Mouse (Mus musculus) left cerebral cortex, postnatal 14 days (tissue): ENCODE measurements at regions not wholly inside any gene's neighbourhood (a gene's known extent, or its start where the extent isn't known, plus 50 kb on each side); places are given as distances from the start of the nearest gene placed in this dataset.
"Not testable (repeated sequence)": the region's sequence is repeated elsewhere in the genome, so short reads cannot be mapped to it uniquely, and the experiment has no call there.

Experiments used
- DNase-seq, 2 experiments: peaks; one replicate each; pipeline ENCODE4 v3.0.0; 2021 to 2022; ENCODE audit warnings: low spot score in 2 of 2, mixed read lengths in 1 of 2
- intact Hi-C: fragments of 180-260 bp; cut with DNase I; formaldehyde crosslinking; loops from one replicate; pipeline ENCODE4 v1.15.1; 2025

GRCm38 (mm10) chr10:10116442-10116841 lies 215.6 kb upstream of the Stxbp5 start:
- intact Hi-C loops, result no loop called here

GRCm38 (mm10) chr10:10113256-10113655 lies 212.4 kb upstream of the Stxbp5 start:
- intact Hi-C loops, result no loop called here
- DNase-seq, result peak in 1 of 2 experiments; percentile 42

More at GRCm38 (mm10) chr10:10116442-10116841, 215.6 kb upstream of the Stxbp5 start:
- DNase-seq, result no peak

GRCm38 (mm10) chr10:10111055-10111454 lies 210.2 kb upstream of the Stxbp5 start:
- no peak for DNase-seq
- intact Hi-C loops, result no loop called here

GRCm38 (mm10) chr10:10109867-10110266 lies 209.0 kb upstream of the Stxbp5 start:
- intact Hi-C loops, result loop anchor here (10.0 kb wide), 1 partner anchor 205 kb away; the partner anchor contains the start of gene Stxbp5
- DNase-seq, result no peak

GRCm38 (mm10) chr10:10107123-10107525 lies 206.2 kb upstream of the Stxbp5 start:
- peak; percentile 80 to 89 for DNase-seq
- intact Hi-C loops, result loop anchor here (10.0 kb wide), 1 partner anchor 202 kb away; the partner anchor contains the start of gene Stxbp5

- intact Hi-C loops, result loop anchor here (10.0 kb wide), 1 partner anchor 202 kb away; the partner anchor contains the start of gene Stxbp5
- DNase-seq, result no peak
Measured at GRCm38 (mm10) chr10:10106646-10107045, 205.8 kb upstream of the Stxbp5 start.

- intact Hi-C loops, result loop anchor here (10.0 kb wide), 1 partner anchor 197 kb away; the partner anchor contains the start of gene Stxbp5
- DNase-seq, result no peak
Measured at GRCm38 (mm10) chr10:10101641-10102040, 200.8 kb upstream of the Stxbp5 start.

GRCm38 (mm10) chr10:10098521-10098920 lies 197.6 kb upstream of the Stxbp5 start:
- intact Hi-C loops, result loop anchor here (5.0 kb wide), 1 partner anchor 224 kb away; no protein-coding TSS in a partner anchor
- peak in 1 of 2 experiments; percentile 67 for DNase-seq

GRCm38 (mm10) chr10:10094113-10094512 lies 193.2 kb upstream of the Stxbp5 start:
- DNase-seq, result peak in 1 of 2 experiments; percentile 35
- intact Hi-C loops, result no loop called here

- peak in 1 of 2 experiments; percentile 45 for DNase-seq
- intact Hi-C loops, result no loop called here
Measured at GRCm38 (mm10) chr10:10093713-10094112, 192.8 kb upstream of the Stxbp5 start.

- intact Hi-C loops, result no loop called here
- no peak for DNase-seq
Measured at GRCm38 (mm10) chr10:10085934-10086333, 185.1 kb upstream of the Stxbp5 start.

GRCm38 (mm10) chr10:10070146-10070545 lies 169.3 kb upstream of the Stxbp5 start:
- DNase-seq, result no peak
- intact Hi-C loops, result no loop called here

GRCm38 (mm10) chr10:10069704-10070103 lies 168.8 kb upstream of the Stxbp5 start:
- intact Hi-C loops, DNase-seq: not testable (repeated sequence)

- DNase-seq, result no peak
- intact Hi-C loops, result no loop called here
Measured at GRCm38 (mm10) chr10:10046753-10047152, 145.9 kb upstream of the Stxbp5 start.

- intact Hi-C loops, result no loop called here
- no peak for DNase-seq
Measured at GRCm38 (mm10) chr10:10046318-10046717, 145.4 kb upstream of the Stxbp5 start.

- intact Hi-C loops, result no loop called here
- no peak for DNase-seq
Measured at GRCm38 (mm10) chr10:10009244-10009643, 108.4 kb upstream of the Stxbp5 start.

- DNase-seq, result no peak
- intact Hi-C loops, result no loop called here
Measured at GRCm38 (mm10) chr10:9998621-9999020, 97.7 kb upstream of the Stxbp5 start.

- intact Hi-C loops, result no loop called here
- DNase-seq, result no peak
Measured at GRCm38 (mm10) chr10:9996211-9996610, 95.3 kb upstream of the Stxbp5 start.

- DNase-seq, result no peak
Measured at GRCm38 (mm10) chr10:9992798-9993197, 91.9 kb upstream of the Stxbp5 start.

GRCm38 (mm10) chr10:9985407-9985806 lies 84.5 kb upstream of the Stxbp5 start:
- intact Hi-C loops, result no loop called here

More at GRCm38 (mm10) chr10:9992798-9993197, 91.9 kb upstream of the Stxbp5 start:
- intact Hi-C loops, result no loop called here

GRCm38 (mm10) chr10:9976424-9976823 lies 75.5 kb upstream of the Stxbp5 start:
- intact Hi-C loops, result no loop called here
- peak; percentile 19 to 48 for DNase-seq

More at GRCm38 (mm10) chr10:9985407-9985806, 84.5 kb upstream of the Stxbp5 start:
- DNase-seq, result no peak
